Mouse (Mus musculus): ENCODE measurements around the gene Amz1.

- TF ChIP-seq CTCF (conservative IDR thresholded peaks at IDR 0.05 in 1 of 2, IDR thresholded peaks at IDR 0.05 in 1 of 2; ENCODE audit: low read depth in 2 of 2, low read length in 2 of 2) (no peak), ZMIZ1 (IDR thresholded peaks at IDR 0.05; ENCODE audit: low read depth, low read length) (no peak), POLR2A (IDR thresholded peaks at IDR 0.05; ENCODE audit: low read depth, low read length) (no peak), HCFC1 (IDR thresholded peaks at IDR 0.05; ENCODE audit: low read depth, low read length) (no peak), MAZ (IDR thresholded peaks at IDR 0.05; ENCODE audit: low read depth, low read length) (no peak), MEF2A (IDR thresholded peaks at IDR 0.05; ENCODE audit: borderline replicate concordance, low read depth, low read length) (no peak), RAD21 (IDR thresholded peaks at IDR 0.05; ENCODE audit: low read depth, low read length) (no peak), UBTF (IDR thresholded peaks at IDR 0.05; ENCODE audit: low read depth, low read length) (no peak), CHD2 (IDR thresholded peaks at IDR 0.05; ENCODE audit: low read length) (no peak), GABPA (IDR thresholded peaks at IDR 0.05; ENCODE audit: insufficient replicate concordance, low read depth, low read length) (no peak), MAX (IDR thresholded peaks at IDR 0.05; ENCODE audit: low read length) (no peak), IRF4 (IDR thresholded peaks at IDR 0.05; ENCODE audit: low read depth, low read length) (no peak)
Observed at GRCm38 (mm10) chr5:140795176-140795575, 71.2 kb downstream of the Amz1 start.
